Mouse (Mus musculus): ENCODE data around the gene Irs2. TPM values are rescaled to one million over a fixed set of nuclear protein-coding genes. Genes with fewer than 3 reads are reported as not detected.

The Irs2 gene
- polyA plus RNA-seq, 1 experiment from 2014 or later, result 7.2 TPM

DNA sequence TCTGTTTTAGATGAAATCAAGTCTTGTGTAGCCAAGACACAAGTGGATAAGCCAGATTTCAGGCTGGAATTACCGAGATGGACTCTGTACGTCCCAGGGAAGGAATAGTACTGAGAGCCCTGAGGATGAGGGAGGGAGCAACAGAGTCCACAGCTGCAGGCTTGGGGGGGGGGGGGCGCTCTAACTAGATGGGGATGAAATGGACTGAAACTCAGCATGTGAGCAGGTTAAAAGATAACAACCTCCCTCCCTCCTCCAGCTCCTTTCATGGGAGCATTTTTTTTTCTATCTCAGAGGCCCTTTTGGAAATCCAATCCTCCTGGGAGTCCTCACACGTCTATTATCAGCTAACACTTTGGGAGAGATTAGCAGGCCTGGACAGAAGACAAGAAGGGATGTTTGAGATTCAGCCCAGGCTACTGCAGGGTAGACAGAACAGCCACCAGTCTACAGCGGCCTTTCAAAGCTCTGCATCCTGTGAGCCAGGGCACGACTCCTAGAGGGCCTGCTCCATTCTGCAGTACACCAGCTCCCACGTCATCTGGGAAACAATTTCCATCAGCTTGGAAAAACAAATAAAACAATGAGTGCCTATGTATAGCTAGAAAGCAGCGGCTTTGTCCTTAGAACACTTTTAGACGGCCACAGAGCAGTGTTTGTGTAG, 50.8 kb downstream of the Irs2 start:
- WGBS, result 29% methylated on average over 9 of the region's 9 CpGs
- DNase-seq (ENCODE audit: low spot score), result no peak
- no peak for ATAC-seq
- Histone ChIP-seq H3K27ac (ENCODE audit: low read length) (no peak overlapping the region), H3K9ac (replicated peaks; ENCODE audit: low read depth) (no peak overlapping the region), H3K27me3 (replicated peaks; ENCODE audit: insufficient read depth, low read length) (peaks cover 6% of the 10 kb centered on the region; the same call in 1 of the 2 replicates), H3K9me3 (ENCODE audit: low read length) (no peaks in the 10 kb centered on the region), H3K4me1 (ENCODE audit: insufficient read depth, low read depth, low read length) (peaks cover 12% of the 10 kb centered on the region; the same call in 1 of the 2 replicates), H3K36me3 (ENCODE audit: insufficient read depth, low read length) (no peaks in the 10 kb centered on the region), H3K4me2 (replicated peaks; ENCODE audit: low read depth, low read length) (no peak overlapping the region), H3K4me3 (ENCODE audit: low read depth, low read length) (no peak overlapping the region)
- TF ChIP-seq EP300 (IDR thresholded peaks at IDR 0.05) (no peak), CTCF (IDR thresholded peaks at IDR 0.05) (no peak)

DNA sequence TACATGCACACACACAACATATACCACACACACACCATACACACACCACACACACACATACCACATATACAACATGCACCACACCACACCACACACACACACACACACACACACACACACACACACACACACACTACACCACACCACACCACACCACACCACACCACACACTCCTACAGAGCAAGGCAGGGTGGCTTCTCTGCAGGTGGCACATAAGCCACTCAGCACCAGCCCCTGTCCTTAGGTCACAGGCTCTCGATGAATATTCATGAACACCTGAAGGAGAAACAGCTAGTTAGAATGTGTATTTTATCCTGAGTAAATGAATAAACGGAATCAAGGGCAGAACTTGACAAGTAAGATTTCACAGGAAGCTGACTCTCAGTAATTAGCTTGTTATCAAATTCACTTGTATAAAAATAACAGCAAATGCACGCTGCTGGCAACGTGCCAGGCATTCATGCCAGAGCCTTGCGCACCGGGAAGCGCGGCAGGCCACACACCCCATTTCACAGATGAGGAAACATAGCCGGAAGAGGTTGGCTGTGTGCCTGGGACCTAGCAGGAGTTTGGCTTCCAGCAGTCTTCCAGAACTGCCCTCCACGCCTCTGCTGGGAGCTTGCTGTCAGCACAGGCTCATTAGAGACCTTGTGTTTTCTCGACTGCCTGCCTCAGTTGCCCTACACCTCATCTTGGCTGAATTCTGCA, 54.8 kb downstream of the Irs2 start:
- ATAC-seq (peak; percentile 85), DNase-seq (ENCODE audit: low spot score) (peak; percentile 82)
- H3K9me3 ChIP-seq (ENCODE audit: low read length), result no peaks in the 10 kb centered on the region
- H3K4me2 ChIP-seq (replicated peaks; ENCODE audit: low read depth, low read length), result no peak overlapping the region
- TF ChIP-seq EP300 (IDR thresholded peaks at IDR 0.05) (0 out of 2 replicates have a peak, but pooled peaks have one; percentile 22), CTCF (IDR thresholded peaks at IDR 0.05) (peak; percentile 56)
- WGBS, result 7% methylated on average over 11 of the region's 11 CpGs
- H3K9ac ChIP-seq (replicated peaks; ENCODE audit: low read depth), result no peak overlapping the region
- no peaks in the 10 kb centered on the region for H3K36me3 ChIP-seq (ENCODE audit: insufficient read depth, low read length)
- no peak overlapping the region for H3K4me3 ChIP-seq (ENCODE audit: low read depth, low read length)
- no peak overlapping the region for H3K27ac ChIP-seq (ENCODE audit: low read length)
- 0 out of 2 replicates have a peak, but pooled peaks cover 6% of the 10 kb centered on the region for H3K27me3 ChIP-seq (replicated peaks; ENCODE audit: insufficient read depth, low read length)
- H3K4me1 ChIP-seq (ENCODE audit: insufficient read depth, low read depth, low read length), result no peaks in the 10 kb centered on the region

DNA sequence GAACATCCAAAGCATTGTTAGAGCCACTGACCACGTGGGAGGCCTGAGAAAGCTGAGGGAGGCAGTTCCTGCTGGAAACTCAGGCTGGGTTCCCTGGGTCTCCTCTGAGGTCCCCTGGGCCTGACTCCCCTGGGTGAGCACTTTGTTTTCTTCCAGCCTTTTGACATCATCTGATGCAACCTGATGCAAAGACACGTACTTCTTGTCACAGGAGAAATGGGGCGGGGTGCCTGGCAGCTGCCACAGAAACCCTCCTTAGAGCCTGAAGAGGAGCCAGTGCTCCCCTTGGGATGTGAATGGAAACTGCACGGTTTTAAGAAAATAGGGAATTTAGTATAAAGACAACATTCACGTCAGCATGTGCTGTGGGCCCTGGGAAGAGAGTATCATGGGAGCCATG, 55.6 kb downstream of the Irs2 start:
- no peak overlapping the region for H3K27ac ChIP-seq (ENCODE audit: low read length)
- H3K9me3 ChIP-seq (ENCODE audit: low read length), result no peaks in the 10 kb centered on the region
- no peak overlapping the region for H3K4me2 ChIP-seq (replicated peaks; ENCODE audit: low read depth, low read length)
- TF ChIP-seq EP300 (IDR thresholded peaks at IDR 0.05) (no peak), CTCF (IDR thresholded peaks at IDR 0.05) (no peak)
- no peaks in the 10 kb centered on the region for H3K4me1 ChIP-seq (ENCODE audit: insufficient read depth, low read depth, low read length)
- DNase-seq (ENCODE audit: low spot score) (no peak), ATAC-seq (no peak)
- H3K4me3 ChIP-seq (ENCODE audit: low read depth, low read length), result no peak overlapping the region
- H3K27me3 ChIP-seq (replicated peaks; ENCODE audit: insufficient read depth, low read length), result 0 out of 2 replicates have a peak, but pooled peaks cover 6% of the 10 kb centered on the region
- 62% methylated on average over 5 of the region's 5 CpGs for WGBS
- no peaks in the 10 kb centered on the region for H3K36me3 ChIP-seq (ENCODE audit: insufficient read depth, low read length)
- H3K9ac ChIP-seq (replicated peaks; ENCODE audit: low read depth), result no peak overlapping the region

DNA sequence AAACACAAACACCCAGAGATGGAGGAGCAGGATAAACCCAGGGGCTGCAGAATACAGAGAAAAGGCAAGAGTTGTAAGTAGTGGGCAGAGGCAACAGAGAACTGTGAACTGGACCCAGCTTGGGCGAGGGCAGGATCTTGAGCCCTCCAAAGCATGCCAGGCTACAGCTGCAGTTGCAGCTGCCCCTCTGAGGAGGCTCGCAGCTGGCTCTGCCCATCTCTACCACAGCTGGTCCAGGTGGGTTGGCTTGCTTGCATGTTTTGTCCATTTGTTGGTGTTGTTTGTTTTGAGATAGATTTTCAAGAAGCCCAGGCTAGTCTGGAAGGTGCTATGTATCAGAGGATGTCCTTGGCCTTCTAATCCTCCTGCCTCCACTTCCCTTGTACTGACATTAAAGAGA, 56.0 kb downstream of the Irs2 start:
- ATAC-seq (no peak), DNase-seq (ENCODE audit: low spot score) (no peak)
- Histone ChIP-seq H3K27ac (ENCODE audit: low read length) (no peak overlapping the region), H3K9ac (replicated peaks; ENCODE audit: low read depth) (no peak overlapping the region), H3K4me1 (ENCODE audit: insufficient read depth, low read depth, low read length) (no peaks in the 10 kb centered on the region), H3K9me3 (ENCODE audit: low read length) (no peaks in the 10 kb centered on the region), H3K4me2 (replicated peaks; ENCODE audit: low read depth, low read length) (no peak overlapping the region), H3K36me3 (ENCODE audit: insufficient read depth, low read length) (no peaks in the 10 kb centered on the region), H3K4me3 (ENCODE audit: low read depth, low read length) (no peak overlapping the region), H3K27me3 (replicated peaks; ENCODE audit: insufficient read depth, low read length) (0 out of 2 replicates have a peak, but pooled peaks cover 6% of the 10 kb centered on the region)
- TF ChIP-seq EP300 (IDR thresholded peaks at IDR 0.05) (no peak), CTCF (IDR thresholded peaks at IDR 0.05) (no peak)
- WGBS, result 82% methylated on average over 2 of the region's 2 CpGs

DNA sequence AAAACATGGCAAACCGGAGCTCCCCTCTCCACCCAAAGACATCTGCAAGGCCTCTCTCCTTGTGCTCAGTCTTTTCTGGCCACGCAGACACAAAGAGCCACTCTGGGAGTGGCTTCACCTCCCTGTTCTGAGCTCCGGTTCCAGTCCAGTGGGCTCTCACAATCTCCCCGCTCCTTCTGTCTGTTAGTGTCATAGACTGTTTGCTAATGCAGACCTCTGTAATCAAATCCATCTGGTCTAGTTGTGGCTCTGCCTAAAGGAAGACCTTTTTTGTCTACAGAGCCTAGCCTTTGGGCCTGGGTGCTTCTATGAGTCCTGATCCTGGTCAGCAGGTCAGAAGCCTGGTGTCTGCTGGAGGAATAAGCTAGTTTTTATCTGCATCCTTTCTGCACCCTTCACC, 56.7 kb downstream of the Irs2 start:
- Histone ChIP-seq H3K27ac (ENCODE audit: low read length) (no peak overlapping the region), H3K36me3 (ENCODE audit: insufficient read depth, low read length) (no peaks in the 10 kb centered on the region), H3K4me2 (replicated peaks; ENCODE audit: low read depth, low read length) (no peak overlapping the region), H3K27me3 (replicated peaks; ENCODE audit: insufficient read depth, low read length) (0 out of 2 replicates have a peak, but pooled peaks cover 2% of the 10 kb centered on the region), H3K4me1 (ENCODE audit: insufficient read depth, low read depth, low read length) (peaks cover under 1% of the 10 kb centered on the region; the same call in 1 of the 2 replicates), H3K4me3 (ENCODE audit: low read depth, low read length) (no peak overlapping the region), H3K9ac (replicated peaks; ENCODE audit: low read depth) (no peak overlapping the region), H3K9me3 (ENCODE audit: low read length) (no peaks in the 10 kb centered on the region)
- no peak for DNase-seq (ENCODE audit: low spot score)
- WGBS, result 78% methylated on average over 4 of the region's 4 CpGs
- ATAC-seq, result no peak
- no peak for TF ChIP-seq EP300 (IDR thresholded peaks at IDR 0.05)
- no peak for TF ChIP-seq CTCF (IDR thresholded peaks at IDR 0.05)

DNA sequence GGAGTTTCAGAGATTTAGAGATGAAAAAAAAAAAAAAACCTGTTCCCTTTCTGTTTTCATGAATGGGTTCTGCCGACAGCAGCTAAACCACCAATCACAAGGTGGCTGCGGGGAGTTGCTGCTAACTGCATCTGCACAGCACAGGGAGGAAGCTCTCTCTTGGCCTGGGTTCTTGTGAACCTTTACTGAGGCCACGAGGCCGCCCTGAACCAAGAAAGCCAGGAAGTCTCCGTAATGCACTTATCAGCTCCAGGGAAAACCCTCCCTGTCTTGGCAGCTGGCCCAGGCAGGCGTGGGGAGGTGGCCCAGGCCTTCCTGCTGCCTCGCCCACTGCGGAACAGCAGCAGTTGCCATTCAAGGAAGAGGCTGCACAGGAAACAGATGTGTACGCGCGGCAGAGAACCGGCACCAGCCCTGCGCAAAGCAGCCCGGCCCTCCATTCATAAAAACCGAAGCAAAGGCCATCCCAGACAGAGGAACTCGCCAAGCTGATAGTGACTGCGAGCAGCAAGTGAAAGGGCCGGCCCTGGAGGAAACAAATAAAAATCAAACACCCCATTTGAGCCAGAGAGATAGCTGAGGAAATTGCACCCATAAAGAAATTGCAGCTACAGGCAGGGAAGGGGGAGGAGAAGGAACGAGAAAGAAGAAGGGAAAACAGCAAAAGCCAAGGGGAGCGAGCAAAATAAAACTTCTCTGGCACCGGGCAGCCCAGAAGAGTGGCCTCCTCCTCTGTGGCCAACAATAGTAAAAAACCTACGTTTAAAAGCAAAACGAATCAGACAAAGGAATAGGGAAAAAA, 62.1 kb downstream of the Irs2 start:
- Histone ChIP-seq H3K4me2 (replicated peaks; ENCODE audit: low read depth, low read length) (peak overlapping the region; percentile 43), H3K27me3 (replicated peaks; ENCODE audit: insufficient read depth, low read length) (no peaks in the 10 kb centered on the region), H3K9ac (replicated peaks; ENCODE audit: low read depth) (0 out of 2 replicates have a peak overlapping the region, but pooled peaks have one; percentile 12), H3K4me1 (ENCODE audit: insufficient read depth, low read depth, low read length) (peaks cover 7% of the 10 kb centered on the region; the same call in 1 of the 2 replicates), H3K27ac (ENCODE audit: low read length) (peak overlapping the region; percentile 32; the same call in 1 of the 2 replicates), H3K4me3 (ENCODE audit: low read depth, low read length) (peak overlapping the region; percentile 2; the same call in 1 of the 2 replicates), H3K9me3 (ENCODE audit: low read length) (no peaks in the 10 kb centered on the region), H3K36me3 (ENCODE audit: insufficient read depth, low read length) (no peaks in the 10 kb centered on the region)
- peak; percentile 97 for DNase-seq (ENCODE audit: low spot score)
- TF ChIP-seq EP300 (IDR thresholded peaks at IDR 0.05) (peak; percentile 93), CTCF (IDR thresholded peaks at IDR 0.05) (no peak)
- peak; percentile 97 for ATAC-seq
- 2% methylated on average over 23 of the region's 23 CpGs for WGBS

All from lung, postnatal 0 days (tissue).